Mouse (Mus musculus) C2C12 (cell line): Measurements from ENCODE around the gene Prdx6b. TPM values are rescaled to one million over a fixed set of nuclear protein-coding genes. Genes with fewer than 3 reads are reported as not detected.

Source experiments
- H3K27me3 ChIP-seq: one replicate; pipeline ENCODE4 v1.6.1; 2011; ENCODE audit not compliant: control insufficient read depth, insufficient read depth, insufficient read length
- H3K36me3 ChIP-seq: one replicate; pipeline ENCODE4 v1.6.1; 2011; ENCODE audit not compliant: control insufficient read depth, insufficient read depth
- H3K4me3 ChIP-seq: one replicate; pipeline ENCODE4 v1.5.1; 2011; ENCODE audit warnings: mild to moderate bottlenecking, control low read depth; ENCODE audit not compliant: poor library complexity, insufficient read depth, severe bottlenecking
- H3K79me2 ChIP-seq: one replicate; pipeline ENCODE4 v1.6.1; 2011; ENCODE audit not compliant: control insufficient read depth, insufficient read depth
- H3K79me3 ChIP-seq: one replicate; pipeline ENCODE4 v1.6.1; 2011; ENCODE audit warnings: low read depth, control low read depth
- H3ac ChIP-seq: one replicate; pipeline ENCODE3; 2011; ENCODE audit warnings: low read depth; ENCODE audit not compliant: control insufficient read depth, insufficient read length
- CEBPB ChIP-seq: IDR thresholded peaks from one replicate; pipeline ENCODE4 v1.6.1; 2011; ENCODE audit warnings: low read depth, mild to moderate bottlenecking, control low read depth, moderate library complexity
- CTCF ChIP-seq: IDR thresholded peaks from one replicate; pipeline ENCODE4 v1.5.1; 2011; ENCODE audit not compliant: control insufficient read depth, insufficient read depth, insufficient read length
- FOSL1 ChIP-seq: IDR thresholded peaks from one replicate; pipeline ENCODE4 v1.8.0; 2011; ENCODE audit warnings: mild to moderate bottlenecking, low read length; ENCODE audit not compliant: poor library complexity, insufficient read depth, severe bottlenecking
- MAX ChIP-seq: IDR thresholded peaks from one replicate; pipeline ENCODE4 v1.6.1; 2011; ENCODE audit warnings: mild to moderate bottlenecking, control low read depth
- MYOD1 ChIP-seq: IDR thresholded peaks from one replicate; pipeline ENCODE4 v1.6.1; 2011; ENCODE audit warnings: low read depth; ENCODE audit not compliant: control insufficient read depth, insufficient read length
- MYOG ChIP-seq: IDR thresholded peaks from one replicate; pipeline ENCODE4 v1.6.1; 2011; ENCODE audit not compliant: control insufficient read depth, insufficient read length; ENCODE audit errors: extremely low read depth
- USF1 ChIP-seq: IDR thresholded peaks from one replicate; pipeline ENCODE4 v1.6.1; 2011; ENCODE audit warnings: low read depth, mild to moderate bottlenecking, control low read depth, moderate library complexity
- polyA plus RNA-seq: library from polyadenylated mRNA; unstranded; fragments of >200 nt; fragmentation: generic; extraction: Trizol; gene quantifications from one replicate; pipeline ENCODE4 v1.2.1, GENCODE M21; 2012; ENCODE audit warnings: missing spikeins

Gene Prdx6b
- polyA plus RNA-seq, 1 experiment = not detected

GRCm38 (mm10) chr2:80271431-80271830, 20.8 kb upstream of the Prdx6b start:
- Histone ChIP-seq H3K36me3 (no peaks in the 10 kb centered on the region), H3ac (no peak overlapping the region), H3K4me3 (no peak overlapping the region), H3K27me3 (no peaks in the 10 kb centered on the region), H3K79me3 (no peaks in the 10 kb centered on the region), H3K79me2 (no peaks in the 10 kb centered on the region)
- TF ChIP-seq FOSL1 (no peak), MAX (no peak), CTCF (no peak), MYOG (no peak), MYOD1 (no peak), CEBPB (no peak), USF1 (no peak)

DNA sequence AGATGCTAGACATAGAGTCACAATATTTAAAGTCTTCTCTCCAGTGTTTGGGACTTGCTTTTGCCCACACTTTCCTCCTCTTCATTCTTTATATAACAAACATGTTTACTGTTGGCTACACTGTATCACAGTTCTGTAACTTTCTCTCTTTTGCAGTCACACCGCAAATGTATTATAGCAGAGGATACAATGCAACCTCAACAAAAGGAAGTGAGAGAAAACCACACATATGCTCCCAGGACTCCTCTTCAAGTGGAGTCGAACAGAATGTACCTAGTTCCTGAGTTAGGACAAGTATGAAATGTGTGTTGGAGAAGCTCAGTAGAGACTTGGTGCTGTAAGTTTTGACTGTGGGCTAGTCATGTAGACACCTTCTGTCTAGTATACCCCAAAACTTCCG, 19.2 kb upstream of the Prdx6b start:
- TF ChIP-seq FOSL1 (no peak), CEBPB (no peak), MYOD1 (no peak), MAX (no peak), USF1 (no peak), CTCF (no peak), MYOG (no peak)
- Histone ChIP-seq H3K79me2 (no peaks in the 10 kb centered on the region), H3K79me3 (no peaks in the 10 kb centered on the region), H3K4me3 (no peak overlapping the region), H3K27me3 (no peaks in the 10 kb centered on the region), H3ac (no peak overlapping the region), H3K36me3 (no peaks in the 10 kb centered on the region)

GRCm38 (mm10) chr2:80273763-80274162, 18.5 kb upstream of the Prdx6b start:
- Histone ChIP-seq H3K79me2 (no peaks in the 10 kb centered on the region), H3K36me3 (no peaks in the 10 kb centered on the region), H3K27me3 (no peaks in the 10 kb centered on the region), H3ac (no peak overlapping the region), H3K4me3 (no peak overlapping the region), H3K79me3 (no peaks in the 10 kb centered on the region)
- TF ChIP-seq FOSL1 (no peak), CTCF (no peak), MYOD1 (no peak), USF1 (no peak), MYOG (no peak)

DNA sequence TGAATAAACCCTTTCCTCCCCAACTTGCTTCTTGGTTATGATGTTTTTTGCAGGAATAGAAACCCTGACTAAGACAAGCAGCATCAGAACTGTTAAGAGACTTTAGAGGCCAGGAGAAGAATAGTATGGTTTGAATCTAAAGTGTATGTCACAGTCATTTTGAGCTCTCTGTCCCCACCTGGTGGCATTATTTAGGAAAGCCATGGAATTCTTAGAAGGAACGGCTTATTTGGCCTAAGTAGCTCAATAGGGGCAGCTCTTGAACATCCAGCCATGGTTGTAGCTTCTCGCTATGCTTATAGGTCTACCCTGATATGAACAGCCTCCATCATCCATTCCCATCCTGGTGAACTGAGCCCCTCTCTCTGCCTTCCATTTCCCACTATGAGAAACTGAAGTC, 17.1 kb upstream of the Prdx6b start:
- Histone ChIP-seq H3K4me3 (no peak overlapping the region), H3K27me3 (no peaks in the 10 kb centered on the region), H3ac (no peak overlapping the region), H3K79me3 (no peaks in the 10 kb centered on the region), H3K36me3 (no peaks in the 10 kb centered on the region), H3K79me2 (no peaks in the 10 kb centered on the region)
- TF ChIP-seq FOSL1 (no peak), CTCF (peak; percentile 8)

- H3K36me3 ChIP-seq = no peaks in the 10 kb centered on the region
- no peak overlapping the region for H3K4me3 ChIP-seq
- no peaks in the 10 kb centered on the region for H3K27me3 ChIP-seq
- H3K79me3 ChIP-seq = no peaks in the 10 kb centered on the region
- no peaks in the 10 kb centered on the region for H3K79me2 ChIP-seq
- TF ChIP-seq MYOG = no peak
- TF ChIP-seq CTCF = no peak
- no peak for TF ChIP-seq CEBPB
- TF ChIP-seq USF1 = no peak
- TF ChIP-seq MAX = no peak
- TF ChIP-seq MYOD1 = no peak
- no peak for TF ChIP-seq FOSL1
- no peak overlapping the region for H3ac ChIP-seq
Observed at GRCm38 (mm10) chr2:80282214-80282613, 10.1 kb upstream of the Prdx6b start.

GRCm38 (mm10) chr2:80286397-80286796, 5.9 kb upstream of the Prdx6b start:
- Histone ChIP-seq H3ac (no peak overlapping the region), H3K27me3 (no peaks in the 10 kb centered on the region), H3K36me3 (no peaks in the 10 kb centered on the region), H3K79me2 (no peaks in the 10 kb centered on the region), H3K4me3 (no peak overlapping the region), H3K79me3 (no peaks in the 10 kb centered on the region)
- TF ChIP-seq CEBPB = no peak
- no peak for TF ChIP-seq CTCF
- no peak for TF ChIP-seq FOSL1
- no peak for TF ChIP-seq USF1
- TF ChIP-seq MAX = no peak
- no peak for TF ChIP-seq MYOD1
- no peak for TF ChIP-seq MYOG
